Mouse (Mus musculus) large intestine, adult 2 months (tissue): ENCODE measurements around the gene Hddc3. TPM values are rescaled to one million over a fixed set of nuclear protein-coding genes. Genes with fewer than 3 reads are reported as not detected.
"Not testable (repeated sequence)": the region's sequence is repeated elsewhere in the genome, so short reads cannot be mapped to it uniquely, and the experiment has no call there.

Experiments used
- DNase-seq: peaks from one replicate; pipeline ENCODE4 v3.0.0-alpha.2; 2012; ENCODE audit warnings: low read depth, low spot score
- WGBS: fragments of 180-500 bp; shearing (Covaris S2); methylation state at CpG from one replicate; pipeline ENCODE4 v1.1.7; 2018; 5-methylcytosine and 5-hydroxymethylcytosine counted together
- polyA plus RNA-seq: library from polyadenylated mRNA; depleted of rRNA; stranded (reverse); fragments of >200 nt; gene quantifications from 2 replicates; pipeline ENCODE4 v1.2.3, GENCODE M21; 2012; rRNA removed

Gene Hddc3
- 32.5 and 42.0 TPM in 2 replicates for polyA plus RNA-seq

DNA sequence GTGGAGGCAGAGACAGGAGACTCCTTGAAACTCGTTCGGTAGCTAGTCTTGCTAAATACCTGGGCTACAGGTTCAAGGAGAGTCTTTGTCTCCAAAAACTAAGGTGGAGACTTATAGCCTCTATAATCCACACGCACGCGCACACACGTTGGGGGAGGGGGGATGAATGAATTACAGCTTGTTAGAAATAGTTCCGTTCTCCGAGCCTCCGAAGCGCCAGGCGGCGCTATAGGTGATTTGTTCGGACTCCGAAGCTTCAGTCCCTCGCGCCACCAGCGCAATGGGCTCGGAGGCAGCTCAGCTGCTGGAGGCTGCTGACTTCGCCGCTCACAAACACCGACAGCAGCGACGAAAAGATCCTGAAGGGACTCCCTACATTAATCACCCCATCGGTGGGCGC lies at the start of gene Hddc3:
TSS of gene Hddc3 (plus strand) at position 247 of the 400 bp plus-strand sequence.
- WGBS, result under 1% methylated on average over 25 of the region's 25 CpGs
- peak; percentile 92 for DNase-seq

DNA sequence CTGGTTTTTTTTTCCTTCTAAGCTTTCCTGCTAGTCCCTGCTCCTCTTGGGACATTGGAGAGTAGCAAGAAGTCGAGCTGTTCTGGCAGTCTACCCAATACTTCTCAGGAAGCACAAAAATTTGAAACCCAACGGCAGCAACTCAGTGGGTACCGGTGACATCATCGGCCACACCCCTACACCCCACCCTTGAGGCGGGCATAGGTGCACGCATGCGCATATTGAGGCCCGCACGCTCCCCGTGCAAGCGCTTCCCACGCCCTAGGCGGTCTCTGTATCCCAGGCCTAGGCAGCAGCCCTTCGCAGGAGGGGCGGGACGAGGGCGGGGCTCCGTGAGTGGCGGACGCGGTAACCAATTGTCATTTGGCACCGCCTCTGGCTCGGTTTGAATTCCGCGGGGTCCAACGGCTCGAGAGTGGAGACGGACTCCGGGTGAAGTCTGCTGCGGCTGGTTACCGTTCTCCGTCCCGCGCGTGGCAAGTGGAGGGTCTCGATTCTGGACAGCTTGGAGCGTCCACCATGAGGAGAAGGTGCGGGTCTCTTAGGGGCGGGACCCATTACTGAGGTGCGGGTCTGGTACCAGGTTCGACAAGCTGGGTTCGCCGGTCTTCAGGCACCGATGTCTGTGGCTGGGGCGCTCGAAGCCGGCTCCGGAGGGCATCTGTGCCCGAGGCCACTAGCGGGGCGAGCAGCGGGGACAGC lies 48.7 kb upstream of the Hddc3 start, which contains the start of gene Prc1:
TSS of gene Prc1 (plus strand) at position 389 of the 702 bp plus-strand sequence.
- under 1% methylated on average over 52 of the region's 52 CpGs for WGBS
- peak; percentile 81 for DNase-seq

DNA sequence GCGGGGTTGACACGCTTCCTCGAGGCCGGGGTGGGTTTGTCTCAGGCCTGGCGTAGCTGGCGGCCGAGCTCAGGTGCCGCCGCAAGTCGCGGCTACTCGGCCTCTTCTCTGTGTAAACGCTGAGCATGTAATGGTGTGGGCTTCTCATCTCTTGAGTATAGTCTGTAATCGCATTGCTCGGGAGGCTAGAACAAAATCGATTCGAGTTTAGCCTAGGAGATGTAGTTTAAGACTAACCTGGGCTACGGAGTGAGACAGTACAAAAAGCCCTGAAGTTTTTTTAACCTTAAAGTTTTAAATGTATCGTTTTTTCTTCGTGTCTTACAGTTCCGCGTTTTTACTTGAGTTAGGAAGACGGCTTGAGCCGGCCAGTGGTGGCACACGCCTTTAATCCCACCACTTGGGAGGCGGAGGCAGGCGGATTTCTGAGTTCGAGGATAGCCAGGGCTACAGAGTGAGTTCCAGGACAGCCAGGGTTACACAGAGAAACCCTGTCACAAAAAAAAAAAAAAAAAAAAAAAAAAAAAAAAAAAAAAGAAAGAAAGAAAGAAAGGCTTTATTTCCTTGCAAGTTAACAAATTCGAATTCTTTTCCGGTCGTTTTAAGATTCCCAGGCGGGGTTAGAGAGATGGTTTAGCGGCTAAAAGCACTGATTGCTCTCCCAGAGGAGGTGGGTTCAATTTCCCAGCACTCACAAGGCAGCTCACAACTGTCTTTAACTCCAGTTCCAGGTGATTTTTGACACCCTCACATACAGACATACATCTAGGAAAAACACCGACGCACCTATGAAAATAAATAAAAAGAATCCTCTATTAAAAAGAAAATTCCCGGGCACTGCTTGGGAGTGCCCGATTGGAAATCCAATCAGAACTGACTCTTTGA lies 47.9 kb upstream of the Hddc3 start:
- WGBS, result 4% methylated on average over 37 of the region's 37 CpGs
- no peak for DNase-seq

DNA sequence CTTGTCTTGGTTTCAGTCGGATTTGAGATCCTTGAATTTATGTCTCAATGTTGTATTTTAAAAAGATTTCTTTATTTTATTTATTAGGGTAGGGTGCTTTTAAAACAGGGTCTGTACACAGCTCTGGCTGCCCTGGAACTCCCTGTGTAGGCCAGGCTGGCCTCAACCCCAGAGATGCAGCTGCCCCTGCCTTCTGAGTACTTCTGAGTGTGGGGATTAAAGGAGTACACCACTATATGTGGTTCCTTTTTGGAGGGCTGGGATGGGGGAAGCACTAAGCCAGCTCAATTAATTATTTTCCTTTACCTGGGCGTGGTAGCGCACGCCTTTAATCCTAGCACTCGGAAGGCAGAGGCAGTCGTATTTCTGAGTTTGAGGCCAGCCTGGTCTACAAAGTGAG lies 46.4 kb upstream of the Hddc3 start:
- 75% methylated on average over 6 of the region's 6 CpGs for WGBS
- no peak for DNase-seq

DNA sequence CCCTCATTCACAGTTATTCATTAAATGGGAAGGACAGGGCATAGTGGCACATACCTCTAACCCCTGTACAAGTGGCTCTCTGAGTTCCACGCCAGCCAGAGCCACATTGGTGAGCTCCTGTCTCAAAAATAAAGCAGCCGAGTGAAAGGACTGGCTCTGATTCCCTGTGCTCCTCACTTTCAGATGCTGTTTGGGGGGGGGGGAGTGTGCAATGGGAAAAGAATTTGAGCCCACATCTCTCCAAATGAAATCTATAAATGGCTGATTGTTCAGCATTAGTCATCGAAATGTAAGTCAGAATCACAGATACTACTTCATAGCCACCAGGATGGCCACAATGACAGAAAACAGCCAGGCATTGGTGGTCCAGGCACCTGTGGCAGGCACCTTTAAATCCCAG lies 45.9 kb upstream of the Hddc3 start:
- 74% methylated on average over 3 of the region's 3 CpGs for WGBS
- no peak for DNase-seq

DNA sequence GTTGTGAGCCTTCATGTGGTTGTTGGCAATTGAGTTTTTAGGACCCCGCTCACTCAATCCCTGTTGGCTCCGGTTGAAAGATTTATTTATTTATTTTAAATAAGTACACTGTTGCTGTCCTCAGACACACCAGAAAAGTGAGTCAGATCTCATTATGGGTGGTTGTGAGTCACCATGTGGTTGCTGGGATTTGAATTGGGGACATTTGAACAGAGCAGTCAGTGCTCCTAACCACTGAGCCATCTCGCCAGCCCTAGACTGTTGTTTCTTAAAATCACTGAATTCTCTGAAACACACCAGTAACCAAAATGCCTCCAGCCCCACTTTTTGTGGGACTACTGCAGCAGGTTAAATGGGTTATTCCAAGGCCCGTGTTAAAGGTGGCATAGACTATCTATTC lies 44.1 kb upstream of the Hddc3 start:
- DNase-seq, result no peak
- WGBS, result 84% methylated on average over 4 of the region's 4 CpGs

DNA sequence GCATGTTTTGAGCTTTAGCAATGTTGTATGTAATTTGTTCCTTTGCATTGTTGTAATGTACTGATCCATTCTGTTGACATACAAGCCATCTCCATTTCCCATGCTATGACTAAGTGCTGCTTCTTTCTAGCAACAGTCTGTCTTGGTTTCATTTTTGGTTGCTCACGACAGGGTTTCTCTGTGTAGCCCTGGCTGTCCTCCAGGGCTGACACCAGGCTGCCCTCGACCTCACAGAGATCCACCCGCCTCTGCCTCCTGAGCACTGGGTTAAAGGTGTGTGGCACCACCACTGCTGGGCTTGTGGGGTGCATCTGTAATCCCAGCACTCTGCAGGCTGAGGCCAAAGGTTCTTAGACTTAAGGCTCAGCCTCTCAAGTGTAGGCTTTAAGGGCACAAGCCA lies 43.3 kb upstream of the Hddc3 start:
- WGBS, result 41% methylated on average over 3 of the region's 3 CpGs
- DNase-seq, result no peak

DNA sequence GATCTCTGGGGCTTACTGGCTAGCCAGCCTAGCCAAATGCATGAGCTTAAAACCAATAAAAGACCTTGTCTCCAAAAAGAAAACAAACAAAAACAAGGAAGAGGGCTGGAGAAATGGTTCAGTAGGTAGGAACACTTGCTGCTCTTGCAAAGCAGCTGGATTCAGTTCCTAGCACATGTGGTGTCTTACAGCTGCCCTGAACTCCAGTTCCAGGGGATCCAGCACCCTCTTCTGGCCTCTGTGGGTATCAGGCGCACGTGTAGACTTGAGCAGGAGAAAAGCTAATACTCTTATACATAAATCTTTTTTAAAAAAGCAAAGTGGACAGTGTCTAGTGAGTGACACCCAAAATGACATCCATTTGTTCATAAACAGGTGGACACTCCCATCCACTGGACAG lies 41.4 kb upstream of the Hddc3 start:
- 83% methylated on average over 2 of the region's 2 CpGs for WGBS
- DNase-seq, result no peak

DNA sequence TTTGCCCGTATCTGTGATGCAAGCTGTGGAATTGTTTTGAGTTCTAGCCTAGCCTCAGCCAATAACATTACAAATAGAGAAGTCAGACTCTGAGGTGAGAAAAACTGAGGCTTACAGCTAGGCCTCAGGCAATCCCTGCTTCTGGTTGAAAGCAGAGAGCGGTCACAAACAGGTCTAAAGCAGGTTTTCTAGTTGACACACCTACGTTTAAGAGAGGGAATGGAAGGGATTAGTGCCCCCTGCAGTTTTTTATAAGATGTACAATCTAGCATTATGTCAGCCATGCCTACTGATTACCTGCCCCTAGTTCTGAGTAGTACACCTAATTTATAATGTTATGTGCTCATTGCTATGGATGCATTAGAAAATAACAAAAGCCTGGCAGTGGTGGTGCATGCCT lies 35.1 kb upstream of the Hddc3 start:
- no peak for DNase-seq
- WGBS, result 76% methylated on average over 3 of the region's 3 CpGs

DNA sequence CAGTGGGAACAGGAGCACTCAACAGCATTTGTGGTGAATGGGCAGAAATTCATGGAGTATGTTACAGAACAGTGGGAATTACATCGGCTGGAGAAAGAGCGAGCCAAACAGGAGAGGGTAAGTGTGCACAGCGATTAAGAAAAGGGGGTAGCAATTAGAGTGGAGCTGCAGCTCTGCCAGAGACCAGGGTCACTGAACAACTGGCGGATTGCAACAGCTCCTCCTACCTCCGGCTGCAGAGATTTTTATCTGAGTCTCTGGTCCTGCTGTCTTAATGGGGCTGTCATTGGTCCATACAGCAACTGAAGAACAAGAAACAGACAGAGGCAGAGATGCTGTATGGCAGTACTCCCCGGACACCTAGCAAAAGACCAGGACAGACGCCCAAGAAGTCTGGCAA lies 32.1 kb upstream of the Hddc3 start:
- DNase-seq, result no peak
- 85% methylated on average over 7 of the region's 7 CpGs for WGBS

DNA sequence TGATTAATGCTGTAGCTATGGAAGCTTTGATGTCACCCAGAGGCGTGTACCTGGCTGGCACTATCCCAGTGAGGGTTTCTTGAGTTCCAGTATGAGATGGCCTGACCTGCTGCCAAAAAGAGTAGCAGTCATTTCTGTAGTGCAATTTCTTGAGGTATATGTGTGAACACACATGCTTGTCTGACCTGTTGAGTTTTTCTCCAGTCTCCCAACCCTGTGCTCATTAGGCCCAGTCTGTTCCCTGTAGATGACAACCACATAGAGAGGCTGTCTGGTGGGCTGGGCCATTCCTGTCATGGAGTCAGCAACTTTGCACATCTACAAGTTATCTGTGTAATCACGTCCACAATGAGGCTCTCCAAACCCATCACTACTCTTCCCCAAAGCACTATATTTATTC lies 27.2 kb upstream of the Hddc3 start:
- DNase-seq, result no peak
- WGBS, result 81% methylated on average over 2 of the region's 2 CpGs

DNA sequence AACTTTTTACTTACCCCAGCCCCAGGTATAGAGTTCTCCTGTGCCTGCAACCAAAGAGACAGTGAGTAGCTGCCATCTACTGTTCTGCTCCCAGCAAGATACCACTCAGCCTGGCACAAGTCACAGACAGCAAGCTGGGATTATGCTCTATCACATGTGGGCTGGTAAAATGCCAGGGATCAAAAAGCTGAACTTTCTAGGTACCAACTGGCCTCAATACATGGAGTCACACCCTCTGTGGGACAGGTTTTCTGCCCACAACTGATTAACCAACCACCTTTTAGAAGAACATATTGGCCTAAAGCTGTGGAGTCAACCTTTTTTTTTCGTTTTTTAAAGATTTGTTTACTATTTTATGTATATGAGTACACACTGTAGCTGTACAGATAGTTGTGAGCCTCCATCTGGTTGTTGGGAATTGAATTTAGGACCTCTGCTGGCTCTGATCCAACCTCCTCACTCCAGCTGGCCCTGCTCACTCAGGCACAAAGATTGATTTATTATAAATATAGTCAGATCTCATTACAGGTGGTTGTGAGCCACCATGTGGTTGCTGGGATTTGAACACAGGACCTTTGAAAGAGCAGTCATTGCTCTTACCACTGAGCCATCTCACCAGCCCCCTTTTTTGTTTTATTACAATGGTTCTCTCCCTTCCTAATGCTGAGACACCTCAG lies 25.3 kb upstream of the Hddc3 start:
- no peak for DNase-seq
- 68% methylated on average over 1 of the region's 1 CpGs for WGBS

DNA sequence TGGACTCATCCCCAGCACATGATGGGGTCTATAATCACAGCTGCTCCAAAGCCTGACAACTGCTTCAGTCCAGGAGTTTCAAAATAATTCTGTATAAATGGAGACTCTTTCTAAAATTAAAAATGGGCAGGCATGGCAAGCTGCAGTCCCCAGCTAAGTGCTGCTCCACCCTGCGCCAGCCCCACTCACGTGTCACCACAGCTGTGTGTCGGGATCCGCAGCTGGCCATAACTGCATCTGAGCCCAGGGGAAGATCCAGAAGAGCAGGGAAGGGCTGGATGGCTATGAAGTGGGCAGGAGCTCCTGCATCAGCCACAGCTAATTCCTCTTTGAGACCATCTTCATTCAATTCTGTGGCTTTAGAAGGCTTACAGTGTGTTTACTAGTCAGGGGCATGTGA lies 24.2 kb upstream of the Hddc3 start:
- WGBS, result 90% methylated on average over 4 of the region's 4 CpGs
- no peak for DNase-seq

DNA sequence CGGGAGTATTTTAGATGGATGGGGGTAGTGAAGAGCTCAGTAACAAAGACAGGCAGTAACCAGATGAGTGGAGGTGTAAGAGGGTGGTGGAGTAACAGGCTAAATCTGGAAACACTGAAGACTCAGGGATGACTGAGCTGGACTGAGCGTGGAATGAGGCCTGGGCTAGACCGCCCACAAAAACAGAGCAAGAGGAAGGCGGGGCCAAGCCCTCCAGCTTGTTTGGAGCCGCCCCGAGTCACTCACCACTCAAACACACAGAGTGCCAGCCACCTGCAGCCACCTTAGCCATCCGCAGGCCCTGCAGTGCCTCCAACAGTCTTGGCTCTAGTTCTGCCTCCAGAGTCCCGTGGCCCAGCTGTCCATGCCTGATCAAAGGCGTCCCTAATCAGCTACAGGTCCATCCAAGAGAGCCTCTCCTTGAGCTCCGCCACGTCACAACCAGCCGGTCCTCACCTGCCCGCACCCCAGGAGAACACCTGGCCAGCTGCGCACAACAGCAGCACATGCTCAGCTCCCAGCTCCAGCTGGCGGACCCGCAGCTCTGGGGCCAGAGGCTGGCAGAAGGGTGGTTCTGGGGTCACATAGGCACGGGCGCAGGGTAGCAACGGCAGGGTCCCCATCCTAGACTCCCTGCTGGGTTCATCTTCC lies 22.9 kb upstream of the Hddc3 start:
- DNase-seq, result no peak

DNA sequence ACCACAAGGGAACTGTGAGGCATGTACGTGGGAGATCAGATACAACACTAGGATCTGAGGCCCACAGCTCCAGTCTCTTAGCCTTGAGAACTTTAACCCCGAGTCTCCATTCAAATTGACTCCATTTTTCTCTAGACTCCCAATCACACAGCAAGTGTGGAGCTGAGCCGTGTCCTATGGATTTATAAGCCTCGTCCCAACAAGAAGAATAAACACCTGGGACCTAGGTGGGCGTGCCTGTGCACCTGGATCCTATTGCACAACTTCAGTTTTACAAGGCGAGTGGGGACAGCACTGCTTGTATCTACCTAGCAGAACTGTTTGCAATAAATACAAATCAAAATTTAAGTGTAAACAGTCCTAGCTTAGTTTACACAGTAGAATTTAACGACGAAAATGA lies 19.6 kb upstream of the Hddc3 start:
- WGBS, result 8% methylated on average over 8 of the region's 8 CpGs

More for the DNA sequence above, 22.9 kb upstream of the Hddc3 start:
- 83% methylated on average over 19 of the region's 19 CpGs for WGBS

DNA sequence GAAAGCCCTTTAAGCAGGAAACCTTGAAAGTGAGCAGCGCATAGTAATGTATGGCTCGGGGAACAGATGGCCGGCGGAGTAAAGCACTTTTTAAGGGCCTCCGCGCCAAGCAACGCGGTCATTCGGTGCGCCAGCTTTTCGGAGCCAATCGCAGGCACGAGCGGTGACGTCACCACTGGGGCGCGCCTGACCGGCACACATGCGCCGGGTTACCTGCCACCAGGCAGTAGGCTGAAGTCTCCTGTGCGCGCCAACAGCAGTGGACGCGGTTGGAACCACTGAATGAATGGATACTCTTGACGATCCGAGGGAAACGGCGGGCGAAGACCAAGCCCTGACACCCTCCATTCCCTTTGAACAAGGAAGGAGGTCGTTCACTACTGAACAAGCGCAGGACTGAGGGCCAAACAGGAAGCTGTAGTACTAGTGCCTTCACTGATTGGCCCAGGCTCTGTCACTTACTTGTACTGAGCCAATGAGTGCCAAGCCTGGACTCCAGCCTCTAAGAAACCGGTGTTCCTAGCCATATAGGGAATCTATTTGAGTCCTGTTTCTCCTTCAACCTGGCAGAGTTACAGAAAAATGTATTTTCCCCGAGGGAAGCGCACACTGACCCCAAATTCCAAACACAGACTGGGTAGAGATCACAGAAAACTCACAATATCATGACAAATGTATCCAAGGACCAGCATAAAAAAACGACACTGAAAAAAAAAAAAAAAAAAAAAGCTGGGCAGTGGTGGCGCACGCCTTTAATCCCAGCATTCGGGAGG lies 18.7 kb upstream of the Hddc3 start, which contains the start of gene Rccd1:
TSS of gene Rccd1 (minus strand) at position 412 of the 773 bp plus-strand sequence.
- WGBS, result 1% methylated on average over 38 of the region's 38 CpGs
- DNase-seq, result peak; percentile 97

More for the DNA sequence above, 19.6 kb upstream of the Hddc3 start:
- DNase-seq, result peak; percentile 61

DNA sequence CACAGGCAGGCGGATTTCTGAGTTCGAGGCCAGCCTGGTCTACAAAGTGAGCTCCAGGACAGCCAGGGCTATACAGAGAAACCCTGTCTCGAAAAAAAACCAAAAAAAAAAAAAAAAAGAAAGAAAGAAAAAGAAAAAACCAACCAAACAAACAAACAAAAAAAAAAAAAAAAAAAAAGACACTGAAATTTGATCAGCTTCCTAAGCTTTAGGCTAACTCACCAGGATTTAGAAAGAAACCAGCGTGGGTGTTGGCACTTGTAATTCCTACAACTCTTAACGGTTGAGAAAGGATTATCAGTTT lies 18.1 kb upstream of the Hddc3 start:
- 28% methylated on average over 4 of the region's 5 CpGs for WGBS
- DNase-seq, result not testable (repeated sequence)

DNA sequence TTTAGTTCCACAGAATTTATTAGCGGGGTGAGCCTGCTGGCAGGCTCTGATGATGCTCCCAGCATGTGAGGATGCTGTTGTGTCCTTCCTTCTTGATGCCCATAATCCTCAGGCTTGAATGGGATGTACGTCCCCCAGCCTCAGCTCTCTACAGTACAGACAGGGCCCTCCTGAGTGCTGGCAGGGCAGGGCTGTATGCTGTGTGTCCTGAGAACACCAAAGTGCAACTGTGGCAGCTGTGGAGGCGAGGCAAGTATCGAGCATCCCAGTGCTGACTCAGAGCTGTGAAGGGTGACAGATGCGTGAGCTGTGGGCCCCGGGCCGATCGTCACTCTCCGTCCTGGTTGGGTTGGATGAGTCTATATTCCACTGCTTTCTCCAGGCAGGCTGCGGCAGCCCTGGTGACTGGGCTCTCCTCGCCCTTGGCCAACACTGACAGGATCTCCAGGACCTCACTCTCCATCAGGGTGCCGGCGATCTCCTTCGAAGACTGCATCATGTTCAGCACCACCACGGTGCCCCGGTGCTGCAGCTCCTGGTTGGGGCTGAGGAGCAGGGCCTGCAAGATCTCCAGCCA lies 17.5 kb upstream of the Hddc3 start:
- 88% methylated on average over 16 of the region's 16 CpGs for WGBS
- no peak for DNase-seq

DNA sequence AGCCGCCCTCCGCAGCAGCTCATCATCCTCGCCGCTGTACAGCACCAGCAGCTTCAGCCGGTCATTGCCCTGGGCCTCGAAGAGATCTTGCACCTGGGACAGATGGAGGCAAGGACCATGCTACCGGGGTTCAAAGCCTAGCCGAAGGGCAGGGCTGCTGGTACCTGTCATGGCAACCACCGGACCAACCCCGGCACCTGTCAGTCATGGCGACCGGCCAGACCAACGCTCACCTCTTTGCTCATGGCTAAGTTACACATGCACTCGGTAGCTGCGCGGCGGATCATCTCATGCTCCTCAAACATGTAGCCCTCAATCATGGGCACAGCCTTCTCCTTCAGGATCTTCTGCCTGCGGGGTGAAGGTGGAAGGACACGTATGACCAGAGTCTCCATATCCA lies 16.8 kb upstream of the Hddc3 start:
- WGBS, result 95% methylated on average over 19 of the region's 19 CpGs
- DNase-seq, result no peak
